Mouse (Mus musculus): Measurements from ENCODE around the gene Tomm20.

- TF ChIP-seq POLR2A (IDR thresholded peaks at IDR 0.05; ENCODE audit: low read depth, low read length) (no peak), CTCF (IDR thresholded peaks at IDR 0.05; ENCODE audit: extremely low read depth, insufficient read depth, insufficient read length, insufficient replicate concordance) (no peak)
These were observed 44.6 kb downstream of the Tomm20 start for GRCm38 (mm10) chr8:126901049-126901448.

Measured in spleen, adult 2 months (tissue).